8 mouse cellular contexts compared by ENCODE assay signal in genomic region chr5:124014180-124014579, GRCm38 (mm10). TPM values are rescaled to one million over a fixed set of nuclear protein-coding genes. Genes with fewer than 3 reads are reported as not detected.
DNase-seq lines count a peak whose midpoint lies in the region; ATAC-seq and TF ChIP-seq lines count a peak whose summit lies in the region.

No protein-coding gene starts in this region.

- WGBS in intestine, embryonic 14.5 days, result 83% methylated on average over 3 of the region's 3 CpGs
- WGBS in intestine, postnatal 0 days, result 89% methylated on average over 3 of the region's 3 CpGs
- WGBS in intestine, embryonic 16.5 days, result 71% methylated on average over 3 of the region's 3 CpGs

- no peaks in the 10 kb centered on the region for H3K9me3 ChIP-seq in intestine, embryonic 14.5 days (ENCODE audit: control insufficient read depth, low read length)
- no peaks in the 10 kb centered on the region for H3K9me3 ChIP-seq in intestine, postnatal 0 days (ENCODE audit: control insufficient read depth)
- H3K9me3 ChIP-seq in CH12.LX (replicated peaks; ENCODE audit: low read length), result no peaks in the 10 kb centered on the region
- H3K9me3 ChIP-seq in intestine, embryonic 16.5 days (ENCODE audit: control insufficient read depth, low read length), result no peaks in the 10 kb centered on the region

- H3K36me3 ChIP-seq in intestine, embryonic 14.5 days (ENCODE audit: control insufficient read depth, insufficient read depth, low read length), result peaks cover 12% of the 10 kb centered on the region; the same call in 1 of the 2 replicates
- peaks cover under 1% of the 10 kb centered on the region; the same call in 1 of the 2 replicates for H3K36me3 ChIP-seq in intestine, postnatal 0 days (ENCODE audit: control insufficient read depth, insufficient read depth)
- peaks cover 8 to 38% of the 10 kb centered on the region in 2 experiments for H3K36me3 ChIP-seq in CH12.LX (replicated peaks in 1 of 2; ENCODE audit: control insufficient read depth in 1 of 2, insufficient read depth in 1 of 2, low read length in 1 of 2)
- H3K36me3 ChIP-seq in intestine, embryonic 16.5 days (ENCODE audit: control insufficient read depth, insufficient read depth, low read length), result 0 out of 2 replicates have a peak, but pooled peaks cover 6% of the 10 kb centered on the region

- ATAC-seq in intestine, embryonic 14.5 days (replicated peaks; ENCODE audit: low FRiP score, low TSS enrichment, low read depth), result no peak
- ATAC-seq in intestine, postnatal 0 days, result no peak
- ATAC-seq in intestine, embryonic 16.5 days, result no peak

- dilution Hi-C loops in CH12.LX (cut with MboI; ENCODE audit: extremely low pct_ligation_motif_present, extremely low pct_unique_long_range_greater_than_20kb, low sequenced_read_pairs), result no loop called here

- DNase-seq in adrenal gland, adult 2 months, result peak; percentile 2
- no peak for DNase-seq in adrenal gland, adult (ENCODE audit: inconsistent age in 2 of 2, low spot score in 1 of 2)
- no peak for DNase-seq in intestine, embryonic 14.5 days (ENCODE audit: low spot score)
- peak; percentile 53 for DNase-seq in CH12.LX (ENCODE audit: extremely low read depth)
- DNase-seq in spleen, postnatal 36 days (ENCODE audit: low spot score in 2 of 2), result no peak
- no peak for DNase-seq in urinary bladder, postnatal 36 days (ENCODE audit: low spot score in 2 of 2)

- peaks cover 12% of the 10 kb centered on the region for H3K79me2 ChIP-seq in CH12.LX (replicated peaks; ENCODE audit: control insufficient read depth, extremely low read depth, insufficient read depth, poor library complexity, severe bottlenecking)

- TF ChIP-seq RAD21 in CH12.LX (IDR thresholded peaks at IDR 0.05; ENCODE audit: low read depth, low read length), result no peak

- H3K4me2 ChIP-seq in intestine, embryonic 14.5 days (ENCODE audit: low read length), result no peak overlapping the region
- H3K4me2 ChIP-seq in intestine, postnatal 0 days (replicated peaks; ENCODE audit: low read depth), result no peak overlapping the region
- H3K4me2 ChIP-seq in CH12.LX (ENCODE audit: insufficient read depth, low read depth, poor library complexity, severe bottlenecking), result peak overlapping the region; percentile 90
- H3K4me2 ChIP-seq in intestine, embryonic 16.5 days (ENCODE audit: low read depth, low read length), result no peak overlapping the region

- TF ChIP-seq CTCF in intestine, postnatal 0 days (IDR thresholded peaks at IDR 0.05; ENCODE audit: low read depth), result no peak
- TF ChIP-seq CTCF in CH12.LX (conservative IDR thresholded peaks at IDR 0.05 in 1 of 2, IDR thresholded peaks at IDR 0.05 in 1 of 2; ENCODE audit: low read depth in 2 of 2, low read length in 2 of 2), result no peak

- H3K27me3 ChIP-seq in intestine, embryonic 14.5 days (replicated peaks; ENCODE audit: control insufficient read depth, insufficient read depth, low read length), result no peaks in the 10 kb centered on the region
- no peaks in the 10 kb centered on the region for H3K27me3 ChIP-seq in intestine, postnatal 0 days (replicated peaks; ENCODE audit: control insufficient read depth, insufficient read depth, low read length)
- H3K27me3 ChIP-seq in CH12.LX (replicated peaks), result no peaks in the 10 kb centered on the region
- H3K27me3 ChIP-seq in intestine, embryonic 16.5 days (replicated peaks; ENCODE audit: control insufficient read depth, insufficient read depth, low read length), result no peaks in the 10 kb centered on the region

- H3K4me1 ChIP-seq in intestine, embryonic 14.5 days (replicated peaks; ENCODE audit: control insufficient read depth, insufficient read depth, low read length), result peaks cover 36% of the 10 kb centered on the region
- peaks cover 17% of the 10 kb centered on the region; the same call in 1 of the 2 replicates for H3K4me1 ChIP-seq in intestine, postnatal 0 days (replicated peaks; ENCODE audit: control insufficient read depth, insufficient read depth, low read length)
- peaks cover 45 to 87% of the 10 kb centered on the region in 2 experiments for H3K4me1 ChIP-seq in CH12.LX (ENCODE audit: control insufficient read depth in 1 of 2, insufficient read depth in 2 of 2)
- H3K4me1 ChIP-seq in intestine, embryonic 16.5 days (ENCODE audit: control insufficient read depth, insufficient read depth, low read length), result peaks cover 68% of the 10 kb centered on the region

- no peak overlapping the region for H3K9ac ChIP-seq in intestine, embryonic 14.5 days (ENCODE audit: low read length)
- H3K9ac ChIP-seq in intestine, postnatal 0 days (ENCODE audit: low read depth, low read length), result no peak overlapping the region
- peak overlapping the region; percentile 52 for H3K9ac ChIP-seq in CH12.LX (ENCODE audit: insufficient read depth, low read depth)
- no peak overlapping the region for H3K9ac ChIP-seq in intestine, embryonic 16.5 days (ENCODE audit: low read depth, low read length)

- no peak; the same call in 1 of the 2 replicates for TF ChIP-seq POLR2A in CH12.LX (IDR thresholded peaks at IDR 0.05; ENCODE audit: low read depth, low read length)

- H3K4me3 ChIP-seq in intestine, embryonic 14.5 days (ENCODE audit: low read depth, low read length), result no peak overlapping the region
- no peak overlapping the region for H3K4me3 ChIP-seq in intestine, postnatal 0 days (ENCODE audit: low read depth, low read length)
- peak overlapping the region in 2 of 3 experiments; percentile 34 to 37 for H3K4me3 ChIP-seq in CH12.LX (replicated peaks in 1 of 3; ENCODE audit: low read depth in 2 of 3, low read length in 2 of 3, poor library complexity in 1 of 3)
- no peak overlapping the region for H3K4me3 ChIP-seq in intestine, embryonic 16.5 days (ENCODE audit: low read length)

- in situ Hi-C loops in CH12.LX (cut with MboI; ENCODE audit: low pct_ligation_motif_present, low pct_unique_long_range_greater_than_20kb, low sequenced_read_pairs), result no loop called here

- peak; percentile 67 for TF ChIP-seq EP300 in CH12.LX (IDR thresholded peaks at IDR 0.05; ENCODE audit: low read length)

- H3K27ac ChIP-seq in intestine, embryonic 14.5 days (ENCODE audit: low read depth), result 0 out of 2 replicates have a peak overlapping the region, but pooled peaks have one; percentile 36
- no peak overlapping the region for H3K27ac ChIP-seq in intestine, postnatal 0 days (ENCODE audit: low read depth, low read length)
- peak overlapping the region; percentile 95 for H3K27ac ChIP-seq in CH12.LX (ENCODE audit: insufficient read depth, low read depth)
- 0 out of 2 replicates have a peak overlapping the region, but pooled peaks have one; percentile 34 for H3K27ac ChIP-seq in intestine, embryonic 16.5 days (ENCODE audit: low read length)

TF ChIP-seq in CH12.LX, 34 proteins besides CTCF, POLR2A, EP300 and RAD21 (continues in another document):
- TF ChIP-seq MXI1 (IDR thresholded peaks at IDR 0.05; ENCODE audit: low read depth, low read length) (peak; percentile 21; the same call in 1 of the 2 replicates), RCOR1 (conservative IDR thresholded peaks at IDR 0.05; ENCODE audit: low read depth, low read length) (0 out of 2 replicates have a peak, but pooled peaks have one; percentile 54), JUN (IDR thresholded peaks at IDR 0.05; ENCODE audit: insufficient read depth, low read depth, low read length) (no peak), CHD2 (IDR thresholded peaks at IDR 0.05; ENCODE audit: low read length) (peak; percentile 76), NELFE (IDR thresholded peaks at IDR 0.05; ENCODE audit: low read depth, low read length) (0 out of 2 replicates have a peak, but pooled peaks have one; percentile 23), HCFC1 (IDR thresholded peaks at IDR 0.05; ENCODE audit: low read depth, low read length) (no peak), ZNF384 (IDR thresholded peaks at IDR 0.05; ENCODE audit: low read depth, low read length) (peak; percentile 40; the same call in 1 of the 2 replicates), NRF1 (IDR thresholded peaks at IDR 0.05; ENCODE audit: low read depth, low read length) (no peak), BHLHE40 (IDR thresholded peaks at IDR 0.05; ENCODE audit: low read depth, low read length) (0 out of 2 replicates have a peak, but pooled peaks have one; percentile 24), MAFK (IDR thresholded peaks at IDR 0.05; ENCODE audit: insufficient replicate concordance, low read length) (no peak), MAZ (IDR thresholded peaks at IDR 0.05; ENCODE audit: low read depth, low read length) (peak; percentile 89), TCF12 (IDR thresholded peaks at IDR 0.05; ENCODE audit: low read depth, low read length) (peak; percentile 63; the same call in 1 of the 2 replicates), ETS1 (conservative IDR thresholded peaks at IDR 0.05; ENCODE audit: low read depth, low read length) (peak; percentile 49; the same call in 1 of the 2 replicates), ZMIZ1 (IDR thresholded peaks at IDR 0.05; ENCODE audit: low read depth, low read length) (no peak), MYC (IDR thresholded peaks at IDR 0.05; ENCODE audit: low read depth, low read length) (peak; percentile 9; the same call in 1 of the 2 replicates), MAX (IDR thresholded peaks at IDR 0.05; ENCODE audit: low read length) (no peak), IRF4 (IDR thresholded peaks at IDR 0.05; ENCODE audit: low read depth, low read length) (peak; percentile 67; the same call in 1 of the 2 replicates), MEF2A (IDR thresholded peaks at IDR 0.05; ENCODE audit: borderline replicate concordance, low read depth, low read length) (peak; percentile 91)

RNA-seq across cellular contexts. Expression of gene Vps37b, which starts 17.9 kb away (rescaled TPM):
- 100 to 1,000 TPM in 1 of 2 experiments, 10 to 100 TPM in 1; 65.8 to 146 TPM for total RNA-seq in adrenal gland, adult 2 months (2021)
- polyA plus RNA-seq in adrenal gland, adult 2 months (2012; rRNA removed), result 198 and 208 TPM in 2 replicates
- 26.4 and 27.7 TPM in 2 replicates for polyA plus RNA-seq in intestine, embryonic 14.5 days (2014; fragmentation: Nextera tagmentation; extraction: Ambion mirVana)
- polyA plus RNA-seq in intestine, postnatal 0 days (2015; fragmentation: Nextera tagmentation; extraction: Ambion mirVana), result 16.7 and 17.8 TPM in 2 replicates
- total RNA-seq in CH12.LX (2012; rRNA removed), result 8.3 and 8.7 TPM in 2 replicates
- total RNA-seq in CH12.LX (2014; rRNA removed), result 10.2 and 10.6 TPM in 2 replicates
- 23.5 and 24.7 TPM in 2 replicates for polyA plus RNA-seq in CH12.LX (2012; ENCODE audit: insufficient read length, low read depth)
- 25.7 and 27.1 TPM in 2 replicates for polyA plus RNA-seq in intestine, embryonic 16.5 days (2015; fragmentation: Nextera tagmentation; extraction: Ambion mirVana)

RNA-seq across cellular contexts. Expression of gene Hip1r, which starts 40.8 kb away (rescaled TPM):
- total RNA-seq in adrenal gland, adult 2 months (2021), result 10 to 100 TPM; 16.4 to 19.3 TPM
- polyA plus RNA-seq in adrenal gland, adult 2 months (2012; rRNA removed), result 6.5 and 10.4 TPM in 2 replicates
- 14.7 and 17.5 TPM in 2 replicates for polyA plus RNA-seq in intestine, embryonic 14.5 days (2014; fragmentation: Nextera tagmentation; extraction: Ambion mirVana)
- polyA plus RNA-seq in intestine, postnatal 0 days (2015; fragmentation: Nextera tagmentation; extraction: Ambion mirVana), result 18.3 and 22.6 TPM in 2 replicates
- total RNA-seq in CH12.LX (2012; rRNA removed) (48.4 and 49.8 TPM in 2 replicates), CH12.LX (2014; rRNA removed) (26.1 and 28.3 TPM in 2 replicates)
- 42.1 and 44.7 TPM in 2 replicates for polyA plus RNA-seq in CH12.LX (2012; ENCODE audit: insufficient read length, low read depth)
- 33.8 and 34.8 TPM in 2 replicates for polyA plus RNA-seq in intestine, embryonic 16.5 days (2015; fragmentation: Nextera tagmentation; extraction: Ambion mirVana)

Comparison
In these comparisons a context has a peak if more than half of its experiments do, and no peak if none do; other contexts are left out.
1. DNase-seq: peak in adrenal gland, adult 2 months (single experiment) and CH12.LX (single experiment); none in adrenal gland, adult (0 of 2), intestine, embryonic 14.5 days (single experiment), spleen, postnatal 36 days (0 of 2) and urinary bladder, postnatal 36 days (0 of 2).
2. H3K4me3 ChIP-seq: peak in CH12.LX (2 of 3); none in intestine, embryonic 14.5 days (single experiment), intestine, postnatal 0 days (single experiment) and intestine, embryonic 16.5 days (single experiment).